In genomic region chr13:43173262-43173661, GRCm38 (mm10) we compare ENCODE assay signal across 7 mouse cellular contexts. TPM values are rescaled to one million over a fixed set of nuclear protein-coding genes. Genes with fewer than 3 reads are reported as not detected.
DNase-seq lines count a peak whose midpoint lies in the region; ATAC-seq and TF ChIP-seq lines count a peak whose summit lies in the region.

No protein-coding gene starts in this region.

- ATAC-seq in erythroid progenitor cell, adult 5-6 weeks (replicated peaks; ENCODE audit: low FRiP score, poor library complexity, severe bottlenecking): 0 out of 2 replicates have a peak, but pooled peaks have one; percentile 37
- peak; percentile 61 for ATAC-seq in megakaryocyte-erythroid progenitor cell, adult 5-6 weeks (replicated peaks; ENCODE audit: low FRiP score, low TSS enrichment, poor library complexity, severe bottlenecking)

- no peak overlapping the region; the same call in 1 of the 2 replicates for H3K27ac ChIP-seq in bone marrow, adult 2 months (ENCODE audit: control insufficient read depth, insufficient read depth, low read depth, low read length, poor library complexity)
- H3K27ac ChIP-seq in spleen, adult 2 months (ENCODE audit: insufficient read depth, low read length): no peak overlapping the region

- no peak overlapping the region for H3K4me3 ChIP-seq in bone marrow, adult 2 months (replicated peaks; ENCODE audit: control insufficient read depth, low read depth, low read length)
- H3K4me3 ChIP-seq in spleen, adult 2 months (ENCODE audit: extremely low read depth, insufficient read depth, insufficient read length): no peak overlapping the region

- WGBS in bone marrow, adult 2 months: 15% methylated on average over 9 of the region's 9 CpGs
- WGBS in spleen, adult 2 months: 16% methylated on average over 9 of the region's 9 CpGs

- H3K27me3 ChIP-seq in spleen, adult 2 months (ENCODE audit: control insufficient read depth, insufficient read depth, low read length): no peaks in the 10 kb centered on the region

- DNase-seq in MN1 (ENCODE audit: low spot score): peak; percentile 77
- peak; percentile 80 to 82 for DNase-seq in heart, postnatal 36 days
- DNase-seq in left cerebral cortex, adult 8-10 months (ENCODE audit: low spot score in 2 of 2): peak; percentile 56 to 63
- DNase-seq in spleen, adult 2 months (ENCODE audit: low read depth in 1 of 2, low spot score in 2 of 2): peak; percentile 57 to 76

- peak; percentile 64 for TF ChIP-seq CTCF in bone marrow, adult 2 months (IDR thresholded peaks at IDR 0.05; ENCODE audit: control insufficient read depth, insufficient read depth, low read length)
- peak; percentile 63; the same call in 1 of the 2 replicates for TF ChIP-seq CTCF in spleen, adult 2 months (IDR thresholded peaks at IDR 0.05; ENCODE audit: extremely low read depth, insufficient read depth, insufficient read length, insufficient replicate concordance)

- no peaks in the 10 kb centered on the region for H3K4me1 ChIP-seq in bone marrow, adult 2 months (ENCODE audit: control insufficient read depth, insufficient read depth, low read length)
- H3K4me1 ChIP-seq in spleen, adult 2 months (ENCODE audit: control insufficient read depth, insufficient read depth, insufficient read length): peaks cover 7% of the 10 kb centered on the region; the same call in 1 of the 2 replicates

- intact Hi-C loops in heart, postnatal 36 days (cut with DNase I): loop anchor here (5.0 kb wide), 1 partner anchor 564 kb away; no protein-coding TSS in a partner anchor

- H3K36me3 ChIP-seq in spleen, adult 2 months (ENCODE audit: control insufficient read depth, insufficient read depth, low read length): no peaks in the 10 kb centered on the region

- no peak for TF ChIP-seq POLR2A in bone marrow, adult 2 months (IDR thresholded peaks at IDR 0.05; ENCODE audit: borderline replicate concordance, control insufficient read depth, low read depth, low read length)
- no peak for TF ChIP-seq POLR2A in spleen, adult 2 months (IDR thresholded peaks at IDR 0.05; ENCODE audit: low read depth, low read length)

RNA-seq across cellular contexts. Expression of gene Tbc1d7, which starts 2.0 kb away (rescaled TPM):
- 2.6 and 11.1 TPM in 2 replicates for polyA plus RNA-seq in bone marrow, adult 2 months (2011; ENCODE audit: insufficient read depth, insufficient read length, low replicate concordance, missing spikeins)
- 1.4 TPM in 1 of 2 replicates, not detected in the other for total RNA-seq in erythroid progenitor cell, adult 5-6 weeks (2015; ENCODE audit: low replicate concordance)
- total RNA-seq in erythroid progenitor cell, adult 5-6 weeks (2017; ENCODE audit: low replicate concordance): 1.4 TPM in 1 of 2 replicates, not detected in the other
- total RNA-seq in heart, postnatal 36 days (2021): 10 to 100 TPM; 32.0 to 35.5 TPM
- total RNA-seq in left cerebral cortex, adult 8-10 months (2022): 10 to 100 TPM; 25.2 to 28.3 (median 26.1) TPM
- 10.7 and 21.3 TPM in 2 replicates for total RNA-seq in megakaryocyte-erythroid progenitor cell, adult 5-6 weeks (2014; fragmentation: Nextera tagmentation)
- 5.1 and 7.7 TPM in 2 replicates for total RNA-seq in megakaryocyte-erythroid progenitor cell, adult 5-6 weeks (2017)
- 5.7 and 6.3 TPM in 2 replicates for polyA plus RNA-seq in spleen, adult 2 months (2012; rRNA removed)
